Mouse (Mus musculus) kidney, adult 11 months (tissue): Measurements from ENCODE around the gene Smc5.

Source experiments
- DNase-seq: peaks from one replicate; pipeline ENCODE4 v3.0.0; 2022

Smc5 gene

GRCm38 (mm10) chr19:23273355-23274053, at the start of gene Smc5:
Smc5 (minus strand) TSS chr19:23273897.
- peak; percentile 82 for DNase-seq

GRCm38 (mm10) chr19:23323107-23323506, 49.4 kb upstream of the Smc5 start:
- no peak for DNase-seq

GRCm38 (mm10) chr19:23317989-23318358, 44.3 kb upstream of the Smc5 start:
- no peak for DNase-seq

- DNase-seq = no peak
Observed at GRCm38 (mm10) chr19:23317295-23317988, 43.7 kb upstream of the Smc5 start.

- DNase-seq = no peak
Observed at GRCm38 (mm10) chr19:23316851-23317250, 43.2 kb upstream of the Smc5 start.

- no peak for DNase-seq
Observed at GRCm38 (mm10) chr19:23309979-23310378, 36.3 kb upstream of the Smc5 start.

- DNase-seq = no peak
Observed at GRCm38 (mm10) chr19:23306671-23307070, 33.0 kb upstream of the Smc5 start.

GRCm38 (mm10) chr19:23299987-23300386, 26.3 kb upstream of the Smc5 start:
- DNase-seq = no peak

GRCm38 (mm10) chr19:23298917-23299316, 25.2 kb upstream of the Smc5 start:
- DNase-seq = no peak

GRCm38 (mm10) chr19:23297191-23297590, 23.5 kb upstream of the Smc5 start:
- no peak for DNase-seq

GRCm38 (mm10) chr19:23289251-23289650, 15.6 kb upstream of the Smc5 start:
- no peak for DNase-seq

- no peak for DNase-seq
Observed at GRCm38 (mm10) chr19:23281911-23282660, 8.4 kb upstream of the Smc5 start.

- DNase-seq = no peak
Observed at GRCm38 (mm10) chr19:23274054-23274724, 492 bp upstream of the Smc5 start.

GRCm38 (mm10) chr19:23256771-23257170, 16.9 kb downstream of the Smc5 start:
- no peak for DNase-seq

GRCm38 (mm10) chr19:23246473-23246872, 27.2 kb downstream of the Smc5 start:
- DNase-seq = no peak

- peak; percentile 9 for DNase-seq
Observed at GRCm38 (mm10) chr19:23225065-23225464, 48.6 kb downstream of the Smc5 start.

- DNase-seq = no peak
Observed at GRCm38 (mm10) chr19:23214326-23214725, 59.4 kb downstream of the Smc5 start.

GRCm38 (mm10) chr19:23211325-23211724, 62.4 kb downstream of the Smc5 start:
- DNase-seq = no peak

GRCm38 (mm10) chr19:23203505-23204053, 70.1 kb downstream of the Smc5 start:
- DNase-seq = no peak

GRCm38 (mm10) chr19:23202106-23202505, 71.6 kb downstream of the Smc5 start:
- no peak for DNase-seq

GRCm38 (mm10) chr19:23193076-23193475, 80.6 kb downstream of the Smc5 start:
- DNase-seq = no peak

GRCm38 (mm10) chr19:23191486-23191885, 82.2 kb downstream of the Smc5 start:
- no peak for DNase-seq

GRCm38 (mm10) chr19:23189744-23190143, 84.0 kb downstream of the Smc5 start:
- no peak for DNase-seq
